Mouse (Mus musculus): Measurements from ENCODE around the gene Smug1.
A peak's percentile ranks its signal among the peaks of the same experiment; 100 is the strongest.

The Smug1 gene

DNA sequence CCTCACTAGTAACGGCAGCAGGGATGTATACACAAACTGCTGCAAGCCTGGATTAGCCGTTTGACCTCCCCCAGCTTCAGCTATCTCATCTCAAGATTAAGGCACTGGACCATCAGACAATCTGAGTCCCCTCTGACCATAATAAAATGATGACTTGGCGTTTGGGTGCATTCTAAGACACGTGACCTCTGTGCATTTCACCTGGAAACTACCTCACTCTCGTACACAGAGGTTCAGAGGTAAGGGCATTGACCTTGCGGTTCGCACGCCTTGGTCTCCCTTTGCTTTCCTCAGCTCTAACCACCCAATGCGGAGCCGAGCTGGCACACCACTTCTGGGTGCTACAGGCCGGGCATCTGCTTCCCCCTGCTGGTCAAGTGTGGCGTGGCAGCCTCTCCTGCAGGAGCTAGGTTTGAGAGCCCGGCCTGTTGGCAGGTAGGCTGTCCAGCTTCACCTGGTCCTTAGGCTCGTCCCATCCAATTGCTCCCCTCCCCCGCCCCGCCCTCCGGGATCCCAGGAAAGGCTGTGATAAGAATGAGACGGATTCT lies 10.1 kb upstream of the Smug1 start:
- no peak for DNase-seq (ENCODE audit: low read depth)

DNA sequence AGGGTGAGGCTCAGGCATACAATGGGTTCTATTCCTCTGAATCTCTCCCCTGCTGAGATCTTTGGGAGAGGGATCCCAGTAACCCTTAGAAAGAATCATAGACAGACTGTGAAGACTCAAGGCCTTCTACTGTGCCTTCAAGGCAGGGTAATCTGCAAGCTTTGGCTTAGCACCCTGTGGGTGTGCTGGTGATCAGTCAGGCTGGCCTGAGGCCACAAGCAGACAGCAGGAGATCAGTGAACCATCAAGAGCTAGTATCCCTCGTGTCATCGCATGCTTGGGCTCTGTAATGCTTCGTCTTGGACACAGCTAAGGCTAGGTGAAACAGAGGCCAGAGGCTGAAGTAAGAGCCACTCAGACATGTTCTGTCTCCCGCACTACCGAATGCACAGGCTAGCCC lies 6.4 kb upstream of the Smug1 start:
- no peak for DNase-seq (ENCODE audit: low read depth)

DNA sequence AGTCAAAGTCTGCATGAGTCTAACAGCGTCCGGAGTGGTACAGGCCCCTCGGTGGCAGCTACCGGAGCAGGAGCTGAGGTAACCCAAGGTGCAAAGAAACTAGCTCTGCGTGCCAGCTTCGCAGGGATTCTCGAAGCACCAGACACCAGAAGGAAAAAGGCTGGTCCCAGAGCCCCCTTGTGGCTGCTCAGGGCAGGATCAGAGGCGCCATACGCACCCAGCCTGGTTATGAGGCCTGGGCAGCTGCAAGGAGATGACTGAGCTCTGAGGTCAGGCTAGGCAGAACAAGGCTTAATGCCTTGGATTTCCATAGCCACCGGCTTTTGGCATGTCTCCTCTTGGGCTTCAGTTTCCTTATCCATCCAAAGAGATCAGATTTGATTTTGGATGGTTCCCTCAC lies 5.6 kb upstream of the Smug1 start:
- DNase-seq (ENCODE audit: low read depth) = no peak

DNA sequence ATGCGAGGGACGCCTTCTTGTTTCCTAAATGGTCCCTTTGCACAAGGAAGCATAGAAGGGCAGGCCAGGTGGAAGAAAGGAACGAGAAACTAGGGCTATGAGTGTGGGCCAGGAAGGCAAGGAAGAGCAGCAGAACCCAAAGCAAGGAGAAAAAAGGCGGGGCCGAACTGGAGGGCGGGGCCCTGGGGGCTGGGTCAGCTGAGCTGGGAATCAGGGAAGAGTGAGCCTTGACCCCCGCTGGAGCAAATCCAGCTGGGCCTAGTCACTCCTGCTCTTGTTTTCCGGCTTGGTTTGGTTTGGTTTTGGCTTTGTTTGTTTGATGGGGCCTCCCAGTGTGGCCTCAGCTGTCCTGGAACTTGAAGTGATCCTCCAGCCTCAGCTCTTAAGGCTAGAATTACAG lies 4.4 kb upstream of the Smug1 start:
- no peak for DNase-seq (ENCODE audit: low read depth)

DNA sequence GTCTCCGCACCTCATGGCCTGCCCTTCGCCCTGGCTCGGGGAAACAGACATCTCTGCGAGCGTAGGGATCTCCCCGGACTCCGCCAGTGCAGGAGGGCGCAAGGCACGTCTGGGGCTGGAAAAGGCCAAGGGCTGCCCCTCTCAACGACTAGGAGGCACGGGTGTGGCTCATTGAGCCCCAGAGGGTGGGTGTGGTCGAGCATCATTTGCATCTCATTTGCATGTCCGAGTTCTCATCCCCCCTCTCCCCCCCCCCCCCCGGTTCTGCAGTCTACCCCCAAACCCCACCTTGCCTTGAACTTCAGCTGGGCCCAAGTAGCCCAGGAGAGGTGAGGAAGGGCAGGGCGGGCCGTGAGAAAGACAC lies 3.4 kb upstream of the Smug1 start:
- DNase-seq (ENCODE audit: low read depth) = no peak

DNA sequence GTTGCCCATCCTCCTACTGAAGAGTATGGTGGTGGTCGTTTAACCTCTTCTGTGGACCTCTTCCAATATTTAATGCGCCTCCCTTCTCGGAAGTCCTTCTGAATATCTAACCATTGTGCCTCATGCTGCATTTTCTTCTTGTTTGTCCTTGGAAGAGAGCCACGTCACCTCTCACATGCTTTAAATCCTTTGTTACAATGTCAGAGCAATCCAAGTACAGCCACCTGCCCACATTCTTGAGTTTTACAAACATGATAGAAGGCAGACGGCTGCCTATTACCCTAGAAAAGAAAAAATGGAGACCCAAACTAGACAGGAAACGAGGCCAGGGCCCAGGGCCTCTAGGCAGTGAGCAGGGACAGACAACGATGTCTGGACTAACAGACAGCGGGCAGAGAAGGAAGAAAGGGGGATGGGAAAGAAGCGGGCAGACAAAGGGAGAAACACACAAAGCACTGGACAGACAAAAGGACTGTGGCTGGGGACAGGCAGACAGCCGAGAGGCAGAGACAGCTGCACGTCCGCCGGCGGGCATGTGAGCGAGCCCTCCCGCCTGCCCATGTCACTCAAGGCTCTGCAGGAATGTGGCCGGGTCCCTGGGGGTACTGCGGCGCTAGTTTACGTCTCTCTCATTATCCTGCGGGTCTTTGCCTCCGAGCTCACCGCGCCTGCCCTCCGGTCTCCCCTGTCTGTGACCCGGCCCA lies 2.9 kb upstream of the Smug1 start:
- no peak for DNase-seq (ENCODE audit: low read depth)

DNA sequence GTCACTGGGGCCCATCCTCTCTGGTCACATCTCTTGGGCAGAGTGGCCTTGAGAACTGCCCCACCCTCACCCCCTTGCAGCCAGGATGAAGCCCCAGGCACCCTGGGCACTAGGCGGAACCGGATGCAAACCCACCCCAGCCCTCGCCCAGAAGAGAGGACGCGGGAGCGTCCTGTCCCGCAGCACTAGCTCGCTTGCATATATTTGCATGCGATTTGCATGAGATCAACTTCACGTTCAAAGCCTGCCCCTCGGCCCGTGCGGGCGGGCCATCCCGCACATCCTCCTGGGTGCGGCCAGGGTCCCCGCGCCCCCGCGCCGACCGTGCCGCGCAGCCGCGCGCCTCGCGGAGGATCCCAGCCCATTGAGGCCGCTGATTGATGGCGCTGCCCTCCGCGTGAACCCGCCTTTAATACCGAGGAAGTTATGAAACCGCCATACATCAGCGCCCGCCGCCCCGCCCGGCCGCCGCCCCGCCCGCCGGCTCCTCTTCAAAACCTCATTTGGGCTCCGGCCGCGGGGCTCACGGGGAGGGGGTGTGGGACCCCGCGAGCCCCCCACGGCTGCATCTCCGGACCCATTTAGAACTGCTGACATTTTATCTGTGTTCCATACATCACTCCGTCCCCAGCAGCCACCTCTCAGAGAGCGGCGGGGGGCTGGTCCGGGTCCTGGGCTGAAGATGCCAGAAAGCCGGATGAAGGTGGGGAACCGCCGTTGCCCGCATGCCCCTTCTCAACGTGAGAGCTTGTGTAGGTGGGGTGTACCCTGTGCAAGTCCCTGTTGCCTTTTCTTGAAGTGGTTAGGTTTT lies 2.1 kb upstream of the Smug1 start:
- no peak for DNase-seq (ENCODE audit: low read depth)

DNA sequence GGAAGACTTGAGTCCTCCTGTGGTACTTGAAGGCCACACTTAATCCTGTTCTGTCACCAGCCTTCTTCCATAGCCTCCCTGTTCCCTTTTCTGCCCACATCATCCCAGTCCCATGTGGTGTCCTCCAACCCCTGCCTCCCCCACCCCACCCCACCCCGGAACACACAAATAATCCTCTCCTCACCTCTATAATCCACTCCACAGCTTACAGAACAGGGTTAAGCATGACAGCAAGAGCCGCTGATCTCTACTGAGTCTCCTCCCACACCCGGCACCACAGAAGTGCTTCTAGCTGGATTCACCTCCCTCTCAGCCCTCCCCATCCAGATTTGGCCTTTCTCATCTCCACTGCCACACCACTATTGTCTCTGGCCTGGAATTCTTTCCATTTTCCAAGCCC lies 894 bp upstream of the Smug1 start:
- DNase-seq (ENCODE audit: low read depth) = no peak

DNA sequence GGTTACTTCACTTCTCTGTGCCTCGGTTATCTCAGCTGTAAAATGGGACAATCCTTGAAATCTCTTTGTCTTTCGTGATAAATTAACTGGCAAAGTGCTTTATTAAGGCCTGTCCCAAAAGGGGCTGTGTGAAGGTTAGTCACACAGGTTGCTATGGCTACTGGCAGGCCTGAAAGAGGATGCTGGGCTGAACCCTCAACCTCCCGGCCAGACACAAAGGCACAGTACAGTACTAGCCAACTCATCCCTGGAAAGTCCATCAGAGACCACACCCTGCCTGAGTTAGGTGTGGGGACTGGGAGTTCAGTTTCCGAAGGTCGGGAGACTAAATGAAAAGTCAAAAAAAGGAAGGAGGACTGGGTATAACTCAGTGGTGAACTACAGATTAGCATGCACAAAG lies 968 bp downstream of the Smug1 start:
- no peak for DNase-seq (ENCODE audit: low read depth)

DNA sequence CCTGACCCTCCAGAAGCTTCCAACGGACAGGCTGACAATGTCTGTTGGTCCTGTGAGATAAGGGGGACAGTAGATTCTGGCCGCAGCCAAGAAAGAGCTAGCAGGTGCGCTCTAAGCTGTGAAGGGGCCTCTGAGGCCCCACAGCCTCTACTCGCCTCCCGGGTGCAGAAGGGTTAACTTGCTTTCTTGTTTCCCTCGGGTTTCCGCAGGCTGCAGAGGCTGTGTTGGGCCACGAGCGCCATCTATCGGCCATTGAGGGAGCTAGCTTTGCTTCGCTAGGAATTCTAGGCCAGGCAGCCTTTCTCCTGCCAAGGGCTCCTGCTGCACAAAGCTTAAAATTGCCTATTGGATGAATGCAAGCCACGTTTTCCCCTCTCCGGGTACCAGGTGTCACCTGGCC lies 1.5 kb downstream of the Smug1 start:
- DNase-seq (ENCODE audit: low read depth) = peak; percentile 55

DNA sequence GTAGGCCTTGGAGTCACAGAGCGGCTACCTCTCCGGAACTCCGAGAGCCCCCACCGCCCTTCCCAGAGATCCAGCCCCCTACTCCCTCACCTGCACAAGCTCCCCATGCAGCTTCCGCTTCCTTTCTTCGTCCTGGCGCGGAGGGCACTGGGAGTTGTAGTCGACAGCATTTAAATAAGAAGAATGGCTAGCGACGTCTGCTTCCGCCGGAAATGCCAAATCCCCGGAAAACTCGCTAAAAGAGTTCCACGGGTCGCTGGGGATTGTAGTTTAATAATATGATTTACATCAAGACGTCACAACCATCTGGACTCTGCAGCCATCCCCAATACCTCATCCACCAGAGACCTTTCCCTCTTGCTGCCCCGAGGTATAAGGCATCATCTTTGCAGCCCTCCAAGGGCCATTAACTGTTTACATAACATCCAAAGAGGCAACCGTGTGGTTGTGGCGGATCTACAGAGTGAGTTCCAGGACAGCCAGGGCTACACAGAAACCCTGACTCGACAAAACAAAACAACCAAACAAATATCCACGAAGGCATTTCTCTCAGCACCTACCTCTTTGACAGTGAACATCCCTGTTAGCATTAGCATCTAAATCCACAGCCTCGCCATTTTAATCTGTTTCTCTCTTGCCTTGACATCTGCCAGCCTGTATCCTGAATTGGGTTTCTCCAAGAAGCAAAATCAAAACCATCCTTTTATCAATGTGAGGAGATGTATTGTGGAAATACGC lies 3.5 kb downstream of the Smug1 start:
- DNase-seq (ENCODE audit: low read depth) = peak; percentile 87

DNA sequence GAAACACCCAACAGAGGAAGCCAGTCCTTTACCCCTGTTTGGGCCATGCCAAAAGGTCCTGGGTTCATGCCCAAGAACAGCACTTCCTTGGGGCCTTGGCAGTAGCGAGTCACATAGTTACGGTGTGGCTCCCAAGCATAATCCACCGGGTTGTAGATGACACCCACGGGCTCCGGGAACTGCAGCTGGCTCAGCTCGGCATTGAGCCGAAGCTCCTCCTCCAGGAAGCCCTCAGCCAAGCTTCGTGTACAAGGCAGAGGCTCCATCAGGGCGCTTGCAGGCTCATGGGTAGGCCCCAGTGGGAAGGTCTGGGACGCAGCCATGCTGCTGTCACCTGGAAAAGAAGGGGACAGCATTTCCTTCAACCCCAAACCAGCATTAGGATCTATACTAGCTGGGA lies 9.3 kb downstream of the Smug1 start:
- DNase-seq (ENCODE audit: low read depth) = no peak

DNA sequence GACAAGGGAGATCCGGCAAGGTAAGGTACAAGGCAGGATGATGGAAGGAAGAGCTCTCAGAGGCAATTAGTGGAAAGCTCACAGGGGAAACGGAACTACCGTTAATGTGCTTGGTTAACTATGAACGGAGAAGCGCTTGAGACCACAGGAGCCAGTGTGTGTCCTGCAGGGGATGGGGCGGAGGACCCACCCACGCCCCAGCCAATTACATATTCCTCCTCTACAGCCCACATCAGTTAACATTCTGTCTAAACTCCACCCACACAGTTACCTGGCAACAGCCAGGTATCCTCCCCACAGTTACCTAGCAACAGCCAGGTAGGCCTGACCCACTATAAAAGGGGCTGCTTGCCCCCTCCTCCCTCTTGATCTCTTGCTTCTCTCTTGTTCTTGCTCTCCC lies 10.0 kb downstream of the Smug1 start:
- DNase-seq (ENCODE audit: low read depth) = no peak

DNA sequence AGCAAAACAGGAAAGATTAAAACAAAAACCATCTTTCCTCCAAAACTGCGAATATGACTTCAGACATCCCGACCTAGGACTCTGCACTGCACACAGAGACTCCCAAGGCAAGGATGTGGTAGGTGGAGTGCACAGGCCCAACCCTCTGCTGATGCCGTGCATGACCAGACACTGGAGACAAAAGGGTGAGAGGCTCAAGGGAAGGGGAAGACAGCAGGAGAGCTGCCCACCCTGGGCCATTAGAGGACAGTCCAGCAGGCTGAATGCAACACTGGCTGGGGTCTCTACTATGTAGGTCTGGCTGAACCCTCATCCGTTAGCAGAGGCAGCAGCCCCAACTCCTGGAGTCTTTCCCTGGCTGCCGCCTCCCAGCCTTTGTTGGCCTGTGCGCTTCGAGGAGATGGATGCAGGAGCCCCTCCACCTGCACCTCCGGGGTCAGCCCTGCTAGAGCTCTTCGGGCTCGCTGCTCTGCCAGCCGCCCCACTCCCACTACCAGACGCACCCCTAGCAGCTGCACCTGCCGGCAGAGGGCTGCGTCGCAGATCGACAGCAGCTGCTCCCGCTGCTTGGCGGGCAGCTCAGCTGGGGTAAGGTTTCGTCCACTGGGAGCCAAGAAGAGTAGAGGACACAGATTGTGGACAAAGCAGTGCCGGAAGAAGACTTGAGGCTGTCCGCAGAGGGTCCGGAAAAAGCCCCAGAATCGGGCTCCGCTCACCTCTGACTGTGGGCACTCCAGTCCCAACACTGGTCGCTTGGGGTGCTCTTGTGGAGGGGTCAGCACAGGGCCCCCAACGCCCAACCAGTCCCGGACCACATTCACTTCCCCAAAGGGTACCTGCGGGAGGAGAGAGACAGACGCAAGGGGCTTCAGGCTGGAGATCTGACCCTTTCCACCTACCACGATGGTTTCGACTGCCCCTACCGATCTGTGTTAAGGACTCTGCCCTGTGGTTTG lies 11.2 kb downstream of the Smug1 start:
- DNase-seq (ENCODE audit: low read depth) = no peak

DNA sequence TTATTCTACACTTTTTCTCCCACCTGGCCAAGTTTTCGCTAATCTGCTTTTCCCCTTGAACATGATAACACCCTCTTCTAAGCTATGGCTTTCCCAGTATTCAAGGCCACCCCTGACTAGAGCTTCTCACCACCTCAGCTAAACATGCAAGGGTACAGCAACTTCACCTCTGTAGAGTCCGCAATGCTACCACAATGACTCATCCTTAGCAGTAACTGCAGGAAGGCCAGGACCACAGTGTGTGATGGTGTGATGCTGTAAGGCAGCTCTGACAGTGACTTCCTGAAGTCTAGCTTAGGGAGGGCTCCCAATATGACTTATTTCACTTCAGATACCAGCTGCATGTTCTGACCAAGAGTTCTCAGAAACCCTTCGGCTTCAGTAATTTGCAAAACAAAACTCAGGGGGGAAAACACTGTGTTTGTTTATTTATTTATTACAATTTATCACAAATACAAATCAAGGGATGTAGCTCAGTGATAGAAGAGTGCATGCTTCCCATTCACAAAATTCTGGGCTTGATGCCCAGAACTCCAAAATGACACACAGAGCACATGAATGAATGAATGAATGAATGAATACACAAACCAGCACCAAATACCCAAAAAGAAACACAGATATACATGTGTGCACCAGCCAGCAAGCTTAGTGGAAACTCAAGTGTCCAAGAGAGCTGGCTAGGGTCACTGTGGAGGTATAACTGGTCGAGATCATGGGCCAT lies 13.8 kb downstream of the Smug1 start:
- no peak for DNase-seq (ENCODE audit: low read depth)

DNA sequence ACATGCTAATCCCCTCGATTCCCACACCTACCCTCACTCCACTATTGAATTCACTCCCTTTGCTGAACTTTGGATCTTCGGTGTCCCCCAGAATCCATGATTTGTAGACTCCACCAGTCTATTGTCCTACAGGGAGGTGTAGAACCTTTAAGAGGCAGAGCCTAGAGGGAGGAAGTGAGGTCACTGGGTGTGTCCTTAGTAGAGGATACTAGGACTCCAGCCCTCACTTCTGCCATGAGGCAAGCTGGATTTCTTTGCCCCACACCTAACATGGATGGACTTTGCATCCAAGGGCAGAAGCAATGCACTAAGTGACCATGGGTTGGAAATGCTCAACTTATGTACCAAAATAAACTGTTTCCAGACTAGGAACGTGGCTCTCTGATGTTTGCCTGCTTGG lies 14.5 kb downstream of the Smug1 start:
- no peak for DNase-seq (ENCODE audit: low read depth)

DNA sequence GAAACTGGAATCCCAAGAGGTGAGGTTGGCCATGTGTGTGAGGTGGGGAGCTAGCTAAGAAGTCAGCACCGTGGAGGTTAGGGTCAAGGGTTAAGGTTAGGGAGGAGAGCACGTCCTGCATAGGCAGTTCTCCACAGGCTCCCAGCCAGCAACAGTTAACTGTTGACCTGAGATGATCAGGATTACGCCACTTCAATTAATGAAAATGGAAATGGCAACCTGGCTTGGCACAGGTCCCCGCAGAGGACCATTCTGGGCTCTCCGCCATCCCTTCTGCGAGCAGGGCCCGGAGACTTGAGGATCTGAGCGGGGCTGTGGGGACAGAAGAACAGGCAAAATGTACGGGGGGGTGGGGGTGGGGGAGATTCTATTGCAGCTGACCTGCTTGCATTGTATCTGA lies 19.1 kb downstream of the Smug1 start:
- DNase-seq (ENCODE audit: low read depth) = no peak

DNA sequence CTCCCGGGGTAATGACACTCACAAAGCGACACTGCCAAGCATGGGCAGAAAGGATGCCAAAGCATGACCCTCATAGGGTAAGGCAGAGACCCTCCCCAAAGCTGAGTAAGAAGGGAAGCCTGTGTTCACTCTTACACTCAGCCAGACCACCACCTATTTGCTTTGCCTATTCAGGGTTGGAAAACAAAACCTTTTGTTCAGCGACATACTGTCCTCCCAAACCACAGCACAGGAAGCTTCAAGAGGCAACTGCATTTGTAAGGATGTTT lies 19.5 kb downstream of the Smug1 start:
- no peak for DNase-seq (ENCODE audit: low read depth)

DNA sequence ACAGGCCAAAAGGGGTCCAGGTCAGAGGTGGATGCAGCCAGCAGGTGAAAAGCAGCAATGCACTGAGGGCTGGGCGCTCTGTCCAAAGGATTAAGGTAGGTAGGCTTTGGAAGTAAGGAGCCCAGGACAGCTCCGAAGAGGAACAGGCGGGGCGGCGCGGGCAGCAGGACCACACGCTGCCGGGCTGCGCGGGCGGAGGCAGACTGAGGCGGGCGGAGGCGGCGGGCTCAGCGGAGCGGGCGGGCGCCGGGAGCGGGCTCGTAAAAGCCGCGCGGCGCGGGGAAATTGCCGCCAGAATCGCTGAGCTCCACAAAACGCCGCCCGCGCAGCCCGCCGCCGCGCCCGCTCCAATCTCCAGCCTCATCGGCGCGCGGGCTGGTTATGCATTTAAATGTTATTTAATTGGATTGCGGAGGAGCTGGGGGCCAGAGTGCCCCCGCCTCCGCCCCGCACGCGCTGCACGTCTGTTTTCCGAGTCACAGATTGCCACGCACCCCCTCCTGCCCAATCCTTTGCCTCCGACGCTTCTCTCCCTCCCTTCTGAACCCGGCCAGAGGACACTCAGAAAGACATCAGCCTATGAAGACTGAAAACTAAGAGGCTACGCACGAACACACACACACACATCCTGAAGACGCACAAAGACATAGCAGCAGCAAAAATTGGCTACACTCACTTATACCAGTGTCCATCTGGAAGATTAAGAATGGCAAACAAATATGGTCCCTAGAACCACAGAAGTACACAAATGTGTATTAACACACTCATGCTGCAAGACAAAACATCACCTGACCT lies 20.1 kb downstream of the Smug1 start:
- no peak for DNase-seq (ENCODE audit: low read depth)

DNA sequence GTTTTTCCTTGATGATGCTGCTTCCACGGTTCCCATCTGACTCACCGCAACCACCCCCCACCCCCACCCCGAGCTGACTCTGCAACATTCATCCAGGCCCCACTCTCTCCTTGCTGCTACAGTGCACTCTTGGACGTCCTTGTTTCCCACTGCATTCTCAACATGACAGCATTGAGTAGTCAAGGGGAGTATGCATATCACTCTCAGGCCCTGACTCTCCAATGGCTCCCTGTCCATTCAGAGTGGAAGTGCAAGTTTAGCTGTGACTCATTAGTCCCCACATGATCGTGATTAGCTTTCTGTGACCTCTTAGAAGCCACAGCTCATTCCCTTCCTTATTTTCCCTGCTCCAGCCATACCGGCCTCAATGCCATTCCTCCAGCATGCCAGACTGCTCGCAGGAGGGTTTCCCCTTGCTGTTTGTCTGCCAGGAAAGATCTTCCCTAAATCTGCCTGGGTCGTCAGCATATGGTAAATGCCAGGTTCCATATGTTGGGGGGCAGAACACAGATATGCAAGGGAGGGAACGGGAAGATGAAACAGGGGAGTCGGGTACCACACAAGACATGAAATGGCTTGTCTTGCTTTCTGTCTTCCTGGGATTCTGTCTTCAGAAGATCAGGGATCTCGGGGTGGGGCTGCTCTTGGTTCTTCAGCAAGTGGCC lies 21.1 kb downstream of the Smug1 start:
- DNase-seq (ENCODE audit: low read depth) = no peak

All from fibroblast of lung, adult 2 months (primary cell).